Mouse (Mus musculus): ENCODE measurements at regions not wholly inside any gene's neighbourhood (a gene's known extent, or its start where the extent isn't known, plus 50 kb on each side); places are given as distances from the start of the nearest gene placed in this dataset.

DNA sequence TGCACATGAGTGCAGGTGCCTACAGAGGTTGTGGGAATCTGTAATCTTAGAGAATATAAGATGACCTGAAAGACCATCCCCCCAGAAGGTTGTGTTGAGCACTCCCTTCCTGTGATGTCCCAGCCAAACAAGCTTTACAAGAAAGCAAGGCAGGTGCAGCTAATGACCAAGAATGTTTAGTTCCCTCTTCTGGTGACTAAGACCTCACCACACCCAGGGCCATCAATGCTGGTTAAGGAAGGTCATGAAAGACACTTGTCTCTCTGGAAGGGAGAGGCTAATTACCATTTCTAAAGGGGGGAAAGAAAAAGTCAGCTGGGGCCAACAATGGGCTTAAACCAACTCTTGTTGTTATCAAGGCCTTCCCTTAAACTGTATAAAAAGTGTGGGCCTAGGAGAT lies 302.9 kb downstream of the 1810013L24Rik start:
- Histone ChIP-seq H3K9me3 (ENCODE audit: control insufficient read depth, low read length) (no peaks in the 10 kb centered on the region), H3K4me3 (replicated peaks; ENCODE audit: low read length) (no peak overlapping the region), H3K9ac (ENCODE audit: low read depth, low read length, severe bottlenecking) (no peak overlapping the region), H3K27ac (replicated peaks; ENCODE audit: low read depth, low read length) (no peak overlapping the region), H3K4me1 (ENCODE audit: control insufficient read depth, insufficient read depth, low read length) (no peaks in the 10 kb centered on the region), H3K27me3 (ENCODE audit: control insufficient read depth, insufficient read depth, low read length) (no peaks in the 10 kb centered on the region), H3K36me3 (ENCODE audit: control insufficient read depth, insufficient read depth, low read length) (no peaks in the 10 kb centered on the region), H3K4me2 (replicated peaks; ENCODE audit: low read depth, low read length, severe bottlenecking) (no peak overlapping the region)
- DNase-seq (ENCODE audit: low spot score) (no peak), ATAC-seq (ENCODE audit: low FRiP score, low read depth) (no peak)
- TF ChIP-seq POLR2A (IDR thresholded peaks at IDR 0.05; ENCODE audit: borderline replicate concordance, extremely low read depth, insufficient read depth, insufficient read length): no peak

DNA sequence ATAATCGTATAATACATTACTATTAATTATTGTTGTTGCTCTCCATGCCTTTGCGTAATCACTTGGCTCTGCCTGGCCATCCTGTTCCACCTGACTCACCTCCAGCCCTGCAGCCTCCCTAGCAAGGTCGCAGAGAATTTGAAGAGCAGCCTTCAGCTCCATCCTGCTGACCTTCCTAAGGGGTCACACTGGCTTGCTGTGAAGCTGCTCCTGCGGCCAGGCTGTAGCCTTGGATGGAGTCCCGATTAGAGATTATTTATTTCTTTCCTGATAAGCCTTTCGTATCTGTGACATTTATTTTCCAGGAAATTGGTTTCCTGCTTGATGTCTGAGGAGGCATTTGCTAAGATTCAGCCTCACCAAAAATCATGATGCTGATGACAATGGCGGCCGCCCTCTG lies 305.5 kb downstream of the 1810013L24Rik start:
- Histone ChIP-seq H3K27ac (replicated peaks; ENCODE audit: low read depth, low read length) (no peak overlapping the region), H3K9ac (ENCODE audit: low read depth, low read length, severe bottlenecking) (no peak overlapping the region), H3K27me3 (ENCODE audit: control insufficient read depth, insufficient read depth, low read length) (no peaks in the 10 kb centered on the region), H3K4me3 (replicated peaks; ENCODE audit: low read length) (no peak overlapping the region), H3K36me3 (ENCODE audit: control insufficient read depth, insufficient read depth, low read length) (no peaks in the 10 kb centered on the region), H3K4me1 (ENCODE audit: control insufficient read depth, insufficient read depth, low read length) (no peaks in the 10 kb centered on the region), H3K9me3 (ENCODE audit: control insufficient read depth, low read length) (no peaks in the 10 kb centered on the region), H3K4me2 (replicated peaks; ENCODE audit: low read depth, low read length, severe bottlenecking) (no peak overlapping the region)
- no peak for TF ChIP-seq POLR2A (IDR thresholded peaks at IDR 0.05; ENCODE audit: borderline replicate concordance, extremely low read depth, insufficient read depth, insufficient read length)
- 82% methylated on average over 8 of the region's 8 CpGs for WGBS
- ATAC-seq (ENCODE audit: low FRiP score, low read depth) (no peak), DNase-seq (ENCODE audit: low spot score) (no peak)

DNA sequence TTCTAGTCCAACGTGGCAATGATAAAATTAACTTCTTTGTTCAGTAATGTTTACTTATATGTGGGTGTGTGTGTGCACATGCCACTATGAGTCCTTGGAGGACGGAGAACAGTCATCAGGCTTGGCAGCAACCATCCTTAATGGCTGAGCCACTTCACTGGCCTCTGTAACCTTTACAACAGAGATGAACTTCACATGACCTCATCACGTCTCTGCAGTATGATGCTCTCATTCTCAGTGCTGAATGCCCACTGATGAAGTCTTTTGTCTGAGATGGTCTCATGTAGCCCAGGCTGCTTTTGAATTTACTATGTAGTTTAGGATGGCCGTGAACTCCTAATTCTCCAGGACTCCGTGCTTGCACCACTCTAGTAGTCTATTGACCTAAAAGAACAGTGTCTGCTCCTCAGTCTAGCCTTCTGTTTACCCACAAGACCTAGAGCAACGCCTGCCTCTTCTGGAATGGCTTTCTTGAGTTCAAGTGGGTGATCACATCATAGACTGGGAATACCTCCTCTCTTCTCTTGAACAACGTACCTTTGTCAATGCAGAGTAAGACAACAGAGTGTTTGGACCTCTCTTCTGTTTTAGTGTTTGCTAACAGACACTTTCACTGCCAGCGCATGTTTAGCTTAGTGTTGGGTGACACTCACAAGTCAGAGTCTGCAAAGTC lies 308.8 kb downstream of the 1810013L24Rik start:
- DNase-seq (ENCODE audit: low spot score) (no peak), ATAC-seq (ENCODE audit: low FRiP score, low read depth) (no peak)
- Histone ChIP-seq H3K36me3 (ENCODE audit: control insufficient read depth, insufficient read depth, low read length) (no peaks in the 10 kb centered on the region), H3K4me3 (replicated peaks; ENCODE audit: low read length) (no peak overlapping the region), H3K4me1 (ENCODE audit: control insufficient read depth, insufficient read depth, low read length) (no peaks in the 10 kb centered on the region), H3K4me2 (replicated peaks; ENCODE audit: low read depth, low read length, severe bottlenecking) (no peak overlapping the region), H3K27ac (replicated peaks; ENCODE audit: low read depth, low read length) (no peak overlapping the region), H3K27me3 (ENCODE audit: control insufficient read depth, insufficient read depth, low read length) (no peaks in the 10 kb centered on the region), H3K9ac (ENCODE audit: low read depth, low read length, severe bottlenecking) (no peak overlapping the region), H3K9me3 (ENCODE audit: control insufficient read depth, low read length) (no peaks in the 10 kb centered on the region)
- WGBS: 78% methylated on average over 8 of the region's 8 CpGs
- no peak for TF ChIP-seq POLR2A (IDR thresholded peaks at IDR 0.05; ENCODE audit: borderline replicate concordance, extremely low read depth, insufficient read depth, insufficient read length)

DNA sequence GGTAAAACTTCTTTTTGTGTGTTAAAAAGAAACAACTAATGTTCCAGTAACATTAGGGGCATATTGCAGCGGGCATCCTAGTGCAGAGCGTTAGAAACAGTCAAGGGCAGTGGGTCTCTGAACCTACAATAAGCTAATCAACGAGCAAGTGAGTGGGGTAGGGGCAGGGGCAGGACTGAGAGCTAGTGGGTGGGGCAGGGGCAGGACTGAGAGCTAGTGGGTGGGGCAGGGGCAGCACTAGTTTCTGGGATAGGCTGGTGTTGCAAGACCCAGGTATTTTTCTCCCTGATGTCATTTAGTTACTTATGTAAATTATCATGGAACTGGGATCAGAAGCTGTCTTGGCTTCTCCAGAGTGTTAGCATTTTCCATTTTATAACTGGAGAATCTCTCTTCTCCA lies 309.5 kb downstream of the 1810013L24Rik start:
- no peak overlapping the region for H3K4me3 ChIP-seq (replicated peaks; ENCODE audit: low read length)
- H3K36me3 ChIP-seq (ENCODE audit: control insufficient read depth, insufficient read depth, low read length): no peaks in the 10 kb centered on the region
- H3K9ac ChIP-seq (ENCODE audit: low read depth, low read length, severe bottlenecking): no peak overlapping the region
- TF ChIP-seq POLR2A (IDR thresholded peaks at IDR 0.05; ENCODE audit: borderline replicate concordance, extremely low read depth, insufficient read depth, insufficient read length): no peak
- H3K4me1 ChIP-seq (ENCODE audit: control insufficient read depth, insufficient read depth, low read length): no peaks in the 10 kb centered on the region
- no peaks in the 10 kb centered on the region for H3K27me3 ChIP-seq (ENCODE audit: control insufficient read depth, insufficient read depth, low read length)
- no peaks in the 10 kb centered on the region for H3K9me3 ChIP-seq (ENCODE audit: control insufficient read depth, low read length)
- H3K27ac ChIP-seq (replicated peaks; ENCODE audit: low read depth, low read length): no peak overlapping the region
- 74% methylated on average over 3 of the region's 3 CpGs for WGBS
- H3K4me2 ChIP-seq (replicated peaks; ENCODE audit: low read depth, low read length, severe bottlenecking): no peak overlapping the region
- ATAC-seq (ENCODE audit: low FRiP score, low read depth) (no peak), DNase-seq (ENCODE audit: low spot score) (no peak)

DNA sequence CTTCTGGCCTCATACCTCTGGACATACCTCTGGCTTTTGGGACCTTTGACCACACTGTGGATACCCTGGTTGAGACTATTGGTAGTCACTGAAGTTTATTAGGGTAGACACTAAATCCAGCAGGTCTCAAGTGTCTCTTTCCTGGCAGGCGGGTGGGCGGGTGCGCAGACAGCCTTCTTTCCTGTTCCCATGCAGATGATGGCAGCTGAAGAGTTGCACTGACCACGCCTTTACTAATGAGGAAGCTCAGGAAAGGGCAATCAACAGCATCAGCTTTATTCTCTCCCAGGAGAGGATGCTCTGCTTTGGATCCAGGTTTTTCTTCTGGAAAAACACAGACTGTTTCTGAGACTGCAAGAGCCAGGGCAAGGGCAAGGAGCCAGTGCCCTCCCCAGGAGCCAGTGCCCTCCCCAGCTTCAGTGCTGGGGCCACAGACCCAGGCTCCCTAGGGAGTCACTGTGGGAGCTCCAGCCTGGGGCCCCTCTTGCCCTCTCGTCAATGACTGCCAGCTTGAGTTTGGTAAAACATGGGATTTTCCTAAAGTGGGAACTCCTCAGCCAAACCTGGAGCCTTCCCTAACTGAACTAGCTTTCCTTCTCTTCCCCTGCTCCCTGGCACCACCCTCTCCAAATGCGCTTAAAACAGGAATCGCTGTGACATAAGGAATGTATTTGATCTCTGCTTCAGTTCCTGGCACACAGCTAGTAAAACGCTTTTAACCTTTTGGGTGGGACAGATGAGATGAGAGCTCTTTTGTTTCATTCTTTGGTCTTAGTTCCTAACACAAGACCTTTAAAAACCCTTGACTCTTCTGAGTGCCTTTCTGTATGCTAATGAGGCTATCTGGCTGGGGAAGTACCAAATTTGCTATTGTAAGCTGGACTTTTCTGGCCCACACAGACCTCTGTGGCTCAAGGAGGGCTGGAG lies 319.6 kb downstream of the 1810013L24Rik start:
- 45% methylated on average over 8 of the region's 8 CpGs for WGBS
- no peak for TF ChIP-seq POLR2A (IDR thresholded peaks at IDR 0.05; ENCODE audit: borderline replicate concordance, extremely low read depth, insufficient read depth, insufficient read length)
- no peaks in the 10 kb centered on the region for H3K9me3 ChIP-seq (ENCODE audit: control insufficient read depth, low read length)

More for the DNA sequence above, 319.6 kb downstream of the 1810013L24Rik start:
- Histone ChIP-seq H3K4me2 (replicated peaks; ENCODE audit: low read depth, low read length, severe bottlenecking) (no peak overlapping the region), H3K4me3 (replicated peaks; ENCODE audit: low read length) (no peak overlapping the region), H3K27ac (replicated peaks; ENCODE audit: low read depth, low read length) (no peak overlapping the region), H3K36me3 (ENCODE audit: control insufficient read depth, insufficient read depth, low read length) (no peaks in the 10 kb centered on the region), H3K27me3 (ENCODE audit: control insufficient read depth, insufficient read depth, low read length) (no peaks in the 10 kb centered on the region), H3K4me1 (ENCODE audit: control insufficient read depth, insufficient read depth, low read length) (peaks cover 5% of the 10 kb centered on the region; the same call in 1 of the 2 replicates), H3K9ac (ENCODE audit: low read depth, low read length, severe bottlenecking) (no peak overlapping the region; the same call in 1 of the 2 replicates)
- ATAC-seq (ENCODE audit: low FRiP score, low read depth) (no peak), DNase-seq (ENCODE audit: low spot score) (no peak)

All from limb, embryonic 14.5 days (tissue).